Mouse (Mus musculus): ENCODE measurements around the gene Zfp943. TPM values are rescaled to one million over a fixed set of nuclear protein-coding genes. Genes with fewer than 3 reads are reported as not detected.

The Zfp943 gene
- 9.1 and 11.1 TPM in 2 replicates for polyA plus RNA-seq (2015; fragmentation: Nextera tagmentation; extraction: Ambion mirVana)

GRCm38 (mm10) chr17:21962107-21962907 is at the start of gene Zfp943, which contains the start of gene Zfp942:
TSS of gene Zfp943 (plus strand) at chr17:21962552.
TSS of gene Zfp942 (minus strand) at chr17:21962464.

Other genes with a start within 250 kb of the Zfp943 start
- gene Zfp229, start 231.8 kb upstream of the Zfp943 start, polyA plus RNA-seq (2015; fragmentation: Nextera tagmentation; extraction: Ambion mirVana), result 3.8 and 4.5 TPM in 2 replicates
- gene Zfp820, start 116.8 kb upstream of the Zfp943 start, polyA plus RNA-seq (2015; fragmentation: Nextera tagmentation; extraction: Ambion mirVana), result 2.2 and 2.7 TPM in 2 replicates
- 4.3 and 4.9 TPM in 2 replicates for gene Zfp995, start 52.6 kb upstream of the Zfp943 start, polyA plus RNA-seq (2015; fragmentation: Nextera tagmentation; extraction: Ambion mirVana)
- gene Zfp942, start 88 bp upstream of the Zfp943 start, polyA plus RNA-seq (2015; fragmentation: Nextera tagmentation; extraction: Ambion mirVana), result 7.9 and 9.1 TPM in 2 replicates
- 1.1 and 1.7 TPM in 2 replicates for gene Zfp947, start 203.6 kb downstream of the Zfp943 start, polyA plus RNA-seq (2015; fragmentation: Nextera tagmentation; extraction: Ambion mirVana)